Mouse (Mus musculus) left cerebral cortex, adult 18-20 months (tissue): ENCODE measurements around the gene Kif24. TPM values are rescaled to one million over a fixed set of nuclear protein-coding genes. Genes with fewer than 3 reads are reported as not detected.

ENCODE experiments used
- DNase-seq, 2 experiments: peaks; one replicate each; pipeline ENCODE4 v3.0.0; 2021 to 2022; ENCODE audit warnings: low spot score in 2 of 2, mixed read lengths in 1 of 2
- total RNA-seq, 2 experiments: library from RNA; stranded (reverse); gene quantifications; 2 replicates each; pipeline ENCODE4 v1.2.3; 2021

Kif24 gene
- total RNA-seq, 2 experiments from 2014 or later = 0.49 to 1.2 TPM

GRCm38 (mm10) chr4:41352758-41353157 is 111.9 kb downstream of the Kif24 start:
- DNase-seq = no peak

DNA sequence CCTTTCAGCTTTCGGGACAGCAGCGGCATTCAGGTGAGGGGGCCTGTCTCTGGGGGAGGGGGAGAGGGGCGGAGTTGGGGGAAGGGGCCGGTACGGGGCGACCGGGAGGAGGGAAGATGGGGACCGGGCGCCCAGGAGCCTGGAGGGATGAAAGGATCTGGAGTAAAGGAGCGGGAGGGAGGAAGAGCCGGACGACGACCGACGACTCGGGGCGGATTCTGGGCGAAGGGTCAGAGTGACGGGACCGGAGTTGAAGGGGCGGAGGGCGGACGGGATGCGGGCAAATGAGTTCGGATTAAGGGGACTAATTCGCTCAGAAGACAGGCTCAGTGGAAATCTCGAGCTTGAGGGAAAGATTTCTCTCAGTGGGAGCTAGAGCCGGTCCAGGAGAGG is 115.5 kb downstream of the Kif24 start:
- DNase-seq = no peak

- DNase-seq = peak; percentile 89 to 92
Measured at GRCm38 (mm10) chr4:41348584-41349198, 116.0 kb downstream of the Kif24 start, which contains the start of gene Ubap1. Ubap1 (plus strand) TSS chr4:41348996.

DNA sequence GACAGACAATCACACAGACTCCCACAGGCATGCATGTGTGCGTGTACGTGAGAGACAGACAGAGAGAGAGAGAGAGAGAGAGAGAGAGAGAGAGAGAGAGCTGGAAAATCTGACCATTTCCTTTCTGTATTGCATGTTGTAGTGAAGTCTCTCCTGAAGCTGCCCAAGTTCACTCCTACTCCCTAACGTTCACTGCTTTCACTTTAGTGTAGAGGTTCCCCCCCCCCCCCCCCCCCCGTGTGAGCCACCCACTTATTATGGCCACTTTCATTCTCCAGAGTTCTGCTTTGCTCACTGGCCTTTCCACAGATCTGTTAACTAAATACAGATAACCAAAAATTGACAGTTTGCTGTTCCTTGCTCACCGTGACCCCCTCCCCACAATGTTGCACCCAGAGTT is 116.8 kb downstream of the Kif24 start:
- DNase-seq = no peak

DNA sequence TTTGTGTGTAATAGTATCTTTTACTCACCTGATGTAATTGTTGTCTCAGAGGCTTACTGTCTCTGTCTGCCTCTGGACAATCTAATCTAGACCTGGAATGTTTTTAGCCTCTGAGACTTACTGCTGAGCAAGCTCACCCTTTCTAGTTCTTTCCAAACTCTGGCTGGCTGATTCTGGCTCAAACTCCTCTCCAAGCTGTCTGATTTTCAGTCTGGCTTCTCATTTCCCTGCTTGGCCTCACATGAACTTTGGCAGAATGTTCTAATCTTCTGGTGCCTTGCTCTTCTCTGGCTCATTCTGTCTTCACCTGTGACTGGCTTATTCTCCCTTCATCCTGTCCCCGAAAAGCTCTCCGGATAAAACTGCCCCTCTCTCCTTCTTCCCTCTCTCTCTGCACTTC is 118.7 kb downstream of the Kif24 start:
- no peak for DNase-seq

DNA sequence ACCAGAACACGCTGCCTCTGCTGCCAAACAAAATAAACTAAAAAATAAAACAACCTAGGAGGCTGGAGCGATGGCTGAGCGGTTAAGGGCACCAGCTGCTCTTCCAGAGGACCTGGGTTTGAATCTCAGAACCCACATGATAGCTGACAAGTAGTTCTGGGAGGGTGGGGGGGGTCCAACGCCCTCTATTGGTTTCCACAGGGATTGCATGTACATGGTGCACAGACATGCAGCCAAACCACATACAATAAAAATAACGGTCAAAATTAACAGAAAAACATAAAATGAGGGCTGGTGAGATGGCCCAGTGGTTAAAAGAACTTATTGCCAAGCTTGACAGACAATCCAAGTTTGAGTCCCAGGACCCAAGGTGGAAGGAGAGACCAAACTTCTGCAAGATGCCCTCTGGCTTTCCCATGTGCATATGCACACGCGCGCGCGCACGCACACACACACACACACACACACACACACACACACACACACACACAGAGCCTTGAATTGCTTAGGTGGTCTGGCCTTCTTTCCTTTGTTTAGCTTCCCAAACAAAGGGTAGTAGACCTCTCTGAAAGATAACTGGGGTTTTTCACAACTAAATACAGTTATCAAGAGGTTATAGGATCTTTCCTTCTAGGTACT is 123.7 kb downstream of the Kif24 start:
- no peak for DNase-seq

Other genes starting within 250 kb of the Kif24 start
- gene Ubap2, start 189.7 kb downstream of the Kif24 start, total RNA-seq = 10 to 100 TPM; 38.4 to 41.9 TPM
- gene Dcaf12, start 150.0 kb downstream of the Kif24 start, total RNA-seq = 10 to 100 TPM; 40.4 to 45.5 TPM
- 10 to 100 TPM; 48.3 to 57.9 TPM for gene Ubap1, start 115.9 kb downstream of the Kif24 start, total RNA-seq
- gene Nudt2, start 264 bp upstream of the Kif24 start, total RNA-seq = 10 to 100 TPM; 31.9 to 33.9 TPM
- 10 to 100 TPM; 23.5 to 24.3 TPM for gene AI464131, start 38.2 kb upstream of the Kif24 start, total RNA-seq
- gene 1110017D15Rik, start 52.4 kb upstream of the Kif24 start, total RNA-seq = 1 to 10 TPM; 5.1 to 5.7 TPM
- gene Fam219a, start 104.7 kb upstream of the Kif24 start, total RNA-seq = 100 to 1,000 TPM; 198 TPM
- 1 to 10 TPM; 6.6 to 9.1 TPM for gene Dnaic1, start 104.9 kb upstream of the Kif24 start, total RNA-seq
- gene Enho, start 175.4 kb upstream of the Kif24 start, total RNA-seq = 10 to 100 TPM; 59.1 to 66.3 TPM
- gene Cntfr, start 232.2 kb upstream of the Kif24 start, total RNA-seq = 100 to 1,000 TPM; 117 to 131 TPM
- gene Il11ra1, start 235.1 kb upstream of the Kif24 start, total RNA-seq = 10 to 100 TPM; 37.2 to 44.3 TPM
- gene Rpp25l, start 248.6 kb upstream of the Kif24 start, total RNA-seq = 10 to 100 TPM; 32.5 to 37.1 TPM